Mouse (Mus musculus) gastrocnemius, adult 2 months (tissue): ENCODE measurements around the gene Tldc2. TPM values are rescaled to one million over a fixed set of nuclear protein-coding genes. Genes with fewer than 3 reads are reported as not detected.
A peak's percentile ranks its signal among the peaks of the same experiment; 100 is the strongest.

ENCODE experiments used
- DNase-seq: peaks from one replicate; pipeline ENCODE4 v3.0.0; 2022
- H3K27ac ChIP-seq: fragments of 200-600 bp; 2 replicates; pipeline ENCODE4 v1.8.1; 2022; ENCODE audit warnings: mild to moderate bottlenecking
- H3K4me3 ChIP-seq: fragments of 200-600 bp; 2 replicates; pipeline ENCODE4 v1.8.1; 2022; ENCODE audit warnings: mild to moderate bottlenecking, moderate library complexity
- CTCF ChIP-seq: fragments of 200-600 bp; IDR thresholded peaks from 2 replicates; pipeline ENCODE4 v1.8.1; 2022; ENCODE audit warnings: antibody characterized with exemption, mild to moderate bottlenecking, moderate library complexity
- intact Hi-C: fragments of 180-260 bp; cut with DNase I; formaldehyde crosslinking; loops from one replicate; pipeline ENCODE4 v1.15.1; 2025
- total RNA-seq, 2 experiments: library from RNA; stranded (reverse); gene quantifications; 2 replicates each; pipeline ENCODE4 v1.2.3; 2021

Tldc2 gene
- total RNA-seq, 2 experiments from 2014 or later, result not detected

DNA sequence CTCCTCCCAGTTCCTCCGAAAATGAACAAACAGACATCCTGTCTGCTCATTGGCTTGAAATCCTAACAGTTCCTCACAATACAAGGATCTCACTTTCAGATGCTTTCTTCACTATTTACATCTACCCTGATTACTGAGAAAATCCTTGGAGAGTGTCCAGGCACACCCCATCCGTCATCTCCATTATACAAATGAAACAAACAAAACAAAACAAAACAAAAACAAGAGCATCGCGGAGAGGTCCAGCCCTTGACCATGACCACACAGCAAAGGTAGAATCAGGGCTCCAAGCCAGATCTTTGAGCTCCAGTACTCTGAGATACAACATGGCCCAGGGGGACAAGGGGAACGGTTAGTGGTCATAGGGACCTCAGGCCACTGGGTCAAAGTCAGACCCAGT is 12.1 kb upstream of the Tldc2 start:
- intact Hi-C loops, result loop anchor here (5.0 kb wide), 1 partner anchor 212 kb away; the partner anchor contains the start of gene Rab5if
- TF ChIP-seq CTCF, result no peak
- peak overlapping the region; percentile 86 for H3K27ac ChIP-seq
- H3K4me3 ChIP-seq, result peak overlapping the region; percentile 43
- DNase-seq, result no peak

DNA sequence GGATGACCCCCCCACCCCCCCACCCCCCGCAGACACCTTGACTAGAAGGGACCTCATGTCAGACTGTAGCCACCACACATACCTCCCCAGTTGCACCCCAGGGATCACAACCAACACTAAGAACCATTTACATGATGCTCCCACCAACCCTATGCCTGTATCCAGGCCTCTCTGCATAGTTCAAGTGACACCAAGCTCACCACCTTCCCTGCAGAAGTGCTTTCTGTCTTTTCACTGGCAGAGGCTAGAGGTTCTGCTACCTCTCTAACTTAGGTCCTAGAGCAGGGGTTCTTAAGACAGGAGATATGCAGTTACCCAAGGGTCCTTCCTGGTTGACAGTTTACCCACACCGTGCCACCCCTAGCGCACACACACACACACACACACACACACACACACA is 11.6 kb upstream of the Tldc2 start:
- H3K27ac ChIP-seq, result peak overlapping the region; percentile 86
- TF ChIP-seq CTCF, result no peak
- intact Hi-C loops, result loop anchor here (5.0 kb wide), 1 partner anchor 213 kb away; the partner anchor contains the start of gene Rab5if
- H3K4me3 ChIP-seq, result peak overlapping the region; percentile 43
- DNase-seq, result no peak

- intact Hi-C loops, result loop anchor here (5.0 kb wide), 1 partner anchor 213 kb away; the partner anchor contains the start of gene Rab5if
Measured at GRCm38 (mm10) chr2:157075685-157076084, 11.2 kb upstream of the Tldc2 start.

DNA sequence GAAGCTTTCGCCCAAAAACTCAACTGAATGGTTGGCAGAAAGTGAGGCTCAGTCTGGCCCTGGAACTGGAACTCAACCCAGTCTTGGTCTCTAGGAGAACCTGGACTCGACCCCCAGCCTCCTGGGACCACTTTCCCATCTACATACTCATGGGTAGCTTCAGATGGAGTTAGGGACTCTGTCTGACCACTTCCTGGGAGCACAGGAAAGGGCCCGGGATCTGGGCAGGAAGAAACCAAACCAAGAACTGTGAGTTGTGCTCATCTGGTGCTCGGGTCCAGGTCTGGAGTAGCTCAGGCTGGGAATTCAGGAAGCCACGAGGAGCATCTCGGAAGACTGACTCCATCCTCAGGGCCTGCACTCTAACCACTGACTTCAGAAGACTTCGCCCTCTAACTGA is 10.3 kb upstream of the Tldc2 start:
- peak overlapping the region; percentile 93 for H3K4me3 ChIP-seq
- intact Hi-C loops, result loop anchor here (5.0 kb wide), 1 partner anchor 214 kb away; the partner anchor contains the start of gene Rab5if
- DNase-seq, result no peak
- H3K27ac ChIP-seq, result peak overlapping the region; percentile 86
- no peak for TF ChIP-seq CTCF

More at GRCm38 (mm10) chr2:157075685-157076084, 11.2 kb upstream of the Tldc2 start:
- TF ChIP-seq CTCF, result no peak
- Histone ChIP-seq H3K27ac (peak overlapping the region; percentile 86), H3K4me3 (peak overlapping the region; percentile 93)
- DNase-seq, result peak; percentile 48

GRCm38 (mm10) chr2:157077160-157077559 is 9.7 kb upstream of the Tldc2 start:
- peak overlapping the region; percentile 86 for H3K27ac ChIP-seq
- DNase-seq, result no peak
- intact Hi-C loops, result loop anchor here (5.0 kb wide), 1 partner anchor 215 kb away; the partner anchor contains the start of gene Rab5if
- H3K4me3 ChIP-seq, result peak overlapping the region; percentile 93
- TF ChIP-seq CTCF, result no peak

GRCm38 (mm10) chr2:157077641-157078058 is 9.2 kb upstream of the Tldc2 start:
- Histone ChIP-seq H3K27ac (peak overlapping the region; percentile 86), H3K4me3 (peak overlapping the region; percentile 93)
- peak; percentile 91 for DNase-seq
- TF ChIP-seq CTCF, result no peak
- intact Hi-C loops, result loop anchor here (5.0 kb wide), 1 partner anchor 215 kb away; the partner anchor contains the start of gene Rab5if

DNA sequence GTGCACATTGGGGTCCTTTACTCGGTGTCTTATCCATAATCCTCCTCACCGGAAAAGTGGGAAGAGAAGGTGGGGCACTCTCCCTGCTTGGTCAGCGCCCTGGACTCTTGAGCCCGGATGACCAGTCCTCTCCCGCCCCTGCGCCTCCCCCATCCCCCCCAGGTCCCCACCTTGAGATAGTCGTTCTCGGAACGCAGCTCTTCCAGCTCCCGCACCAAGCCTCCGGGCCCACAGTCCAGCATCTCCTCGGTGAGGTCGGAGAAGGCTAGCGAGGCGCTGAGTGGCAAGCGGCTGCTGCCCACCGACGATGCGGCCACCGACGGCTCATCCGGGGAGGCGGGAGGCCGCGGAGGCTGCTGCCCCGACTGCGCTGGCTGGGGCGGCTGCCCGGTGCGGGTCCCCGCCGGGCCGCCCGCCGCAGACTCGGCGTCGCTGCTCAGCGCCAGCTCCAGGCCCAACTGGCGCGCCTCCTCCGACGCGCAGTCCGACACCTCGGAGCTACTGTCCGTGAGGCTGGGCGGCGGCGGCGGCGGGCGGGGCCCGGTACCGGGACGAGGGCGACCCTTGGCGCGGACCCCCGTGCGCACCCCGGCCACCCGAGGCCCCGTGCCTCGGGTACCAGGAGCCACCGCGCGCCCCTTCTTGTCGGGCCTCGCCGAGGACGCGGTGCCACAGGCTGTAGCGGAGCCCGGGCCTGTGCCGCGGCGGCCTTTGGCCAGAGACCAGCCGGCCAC is 8.6 kb upstream of the Tldc2 start:
- Histone ChIP-seq H3K27ac (peak overlapping the region; percentile 86), H3K4me3 (peak overlapping the region; percentile 93)
- peak; percentile 57 for DNase-seq
- intact Hi-C loops, result loop anchor here (5.0 kb wide), 1 partner anchor 216 kb away; the partner anchor contains the start of gene Rab5if
- TF ChIP-seq CTCF, result no peak

- peak; percentile 67 for TF ChIP-seq CTCF
- intact Hi-C loops, result loop anchor here (5.0 kb wide), 1 partner anchor 217 kb away; the partner anchor contains the start of gene Rab5if
- H3K4me3 ChIP-seq, result peak within 1 kb of the TSS; percentile 93
- peak; percentile 93 for DNase-seq
- H3K27ac ChIP-seq, result peak within 1 kb of the TSS; percentile 86
Measured at GRCm38 (mm10) chr2:157078793-157079700, 7.8 kb upstream of the Tldc2 start, which contains the start of gene Soga1. Soga1 (minus strand) TSS chr2:157079254.

GRCm38 (mm10) chr2:157079701-157080180 is 7.1 kb upstream of the Tldc2 start:
- no peak for TF ChIP-seq CTCF
- Histone ChIP-seq H3K27ac (peak overlapping the region; percentile 77), H3K4me3 (peak overlapping the region; percentile 93)
- no peak for DNase-seq
- intact Hi-C loops, result loop anchor here (5.0 kb wide), 1 partner anchor 217 kb away; the partner anchor contains the start of gene Rab5if

GRCm38 (mm10) chr2:157081331-157081730 is 5.5 kb upstream of the Tldc2 start:
- peak overlapping the region; percentile 31; the same call in 1 of the 2 replicates for H3K27ac ChIP-seq
- no peak overlapping the region for H3K4me3 ChIP-seq
- no peak for DNase-seq
- intact Hi-C loops, result no loop called here
- no peak for TF ChIP-seq CTCF

DNA sequence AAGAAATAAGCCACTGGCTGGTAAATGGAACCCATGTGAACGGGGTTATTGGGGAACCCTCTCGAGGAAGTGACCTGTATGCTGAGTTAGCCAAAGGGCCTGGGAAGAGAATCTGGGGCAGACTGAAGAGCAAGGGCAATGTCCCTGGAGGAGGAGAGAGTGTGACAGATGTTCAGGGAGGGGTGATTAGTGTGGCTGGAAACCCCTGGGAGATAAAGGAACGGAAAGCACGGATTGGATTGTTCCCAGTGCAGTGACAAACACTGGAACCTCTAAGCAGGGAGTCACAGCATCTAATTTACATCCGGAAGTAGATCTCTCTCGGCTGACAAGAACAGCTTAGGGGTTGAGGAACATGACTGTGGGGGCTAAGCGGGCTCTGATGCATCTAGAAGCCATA is 4.9 kb upstream of the Tldc2 start:
- no peak for DNase-seq
- TF ChIP-seq CTCF, result no peak
- Histone ChIP-seq H3K4me3 (no peak overlapping the region), H3K27ac (peak overlapping the region; percentile 31)
- intact Hi-C loops, result loop anchor here (2.0 kb wide), 1 partner anchor 41 kb away; no protein-coding TSS in a partner anchor
